Mouse (Mus musculus) C2C12 (cell line): ENCODE results near the gene Popdc3.

Experiments used
- CEBPB ChIP-seq: IDR thresholded peaks from one replicate; pipeline ENCODE4 v1.6.1; 2011; ENCODE audit warnings: low read depth, mild to moderate bottlenecking, control low read depth, moderate library complexity
- CTCF ChIP-seq: IDR thresholded peaks from one replicate; pipeline ENCODE4 v1.5.1; 2011; ENCODE audit not compliant: control insufficient read depth, insufficient read depth, insufficient read length
- FOSL1 ChIP-seq: IDR thresholded peaks from one replicate; pipeline ENCODE4 v1.8.0; 2011; ENCODE audit warnings: mild to moderate bottlenecking, low read length; ENCODE audit not compliant: poor library complexity, insufficient read depth, severe bottlenecking
- MAX ChIP-seq: IDR thresholded peaks from one replicate; pipeline ENCODE4 v1.6.1; 2011; ENCODE audit warnings: mild to moderate bottlenecking, control low read depth
- MYOD1 ChIP-seq: IDR thresholded peaks from one replicate; pipeline ENCODE4 v1.6.1; 2011; ENCODE audit warnings: low read depth; ENCODE audit not compliant: control insufficient read depth, insufficient read length
- MYOG ChIP-seq: IDR thresholded peaks from one replicate; pipeline ENCODE4 v1.6.1; 2011; ENCODE audit not compliant: control insufficient read depth, insufficient read length; ENCODE audit errors: extremely low read depth
- USF1 ChIP-seq: IDR thresholded peaks from one replicate; pipeline ENCODE4 v1.6.1; 2011; ENCODE audit warnings: low read depth, mild to moderate bottlenecking, control low read depth, moderate library complexity

DNA sequence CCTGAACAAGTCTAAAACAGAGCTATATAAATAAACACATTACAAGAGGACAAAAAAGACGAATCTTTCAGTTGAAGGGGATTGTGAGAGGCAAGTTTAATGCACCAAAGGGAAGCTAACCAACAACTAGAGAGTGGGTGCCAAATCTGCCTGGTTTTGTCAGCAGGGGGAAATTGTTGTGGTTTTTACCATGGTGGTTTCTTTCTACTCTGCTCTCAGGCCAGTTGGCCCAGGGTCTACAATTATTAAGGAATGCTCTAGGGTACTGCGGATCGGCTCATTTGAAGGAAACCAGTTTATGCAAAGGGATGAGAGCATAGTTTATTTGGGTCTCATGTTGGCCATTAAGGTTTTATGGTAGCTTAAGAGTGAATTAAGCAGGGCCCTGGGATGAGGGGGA lies 84.2 kb downstream of the Popdc3 start:
- TF ChIP-seq CTCF (no peak), CEBPB (no peak), USF1 (no peak), MYOD1 (peak; percentile 7), FOSL1 (no peak), MAX (no peak), MYOG (no peak)
